Mouse (Mus musculus): ENCODE measurements around the gene Spice1. TPM values are rescaled to one million over a fixed set of nuclear protein-coding genes. Genes with fewer than 3 reads are reported as not detected.

The Spice1 gene
- 11.5 and 12.4 TPM in 2 replicates for polyA plus RNA-seq (2014; fragmentation: Nextera tagmentation; extraction: Ambion mirVana)

- H3K36me3 ChIP-seq (ENCODE audit: control insufficient read depth, insufficient read depth, low read length) = no peaks in the 10 kb centered on the region
- under 1% methylated on average over 67 of the region's 67 CpGs for WGBS
- peak within 1 kb of the TSS; percentile 86 for H3K4me3 ChIP-seq (ENCODE audit: low read depth, low read length)
- no peaks in the 10 kb centered on the region for H3K9me3 ChIP-seq (ENCODE audit: control insufficient read depth, low read length)
- 0 out of 2 replicates have a peak, but pooled peaks cover 5% of the 10 kb centered on the region for H3K4me1 ChIP-seq (ENCODE audit: control insufficient read depth, insufficient read depth, low read length)
- peak within 1 kb of the TSS; percentile 56 for H3K9ac ChIP-seq (replicated peaks; ENCODE audit: low read depth, low read length)
- H3K27ac ChIP-seq (ENCODE audit: low read depth, low read length) = peak within 1 kb of the TSS; percentile 69
- H3K4me2 ChIP-seq (ENCODE audit: low read depth, low read length) = peak within 1 kb of the TSS; percentile 76
- peak; percentile 100 for ATAC-seq (ENCODE audit: low read depth)
- no peaks in the 10 kb centered on the region for H3K27me3 ChIP-seq (ENCODE audit: control insufficient read depth, insufficient read depth, low read length)
Measured at GRCm38 (mm10) chr16:44347071-44347901, at the start of gene Spice1. TSS of gene Spice1 (plus strand) at chr16:44347121.

GRCm38 (mm10) chr16:44299438-44300093 is 47.4 kb upstream of the Spice1 start:
- WGBS = 82% methylated on average over 20 of the region's 20 CpGs
- Histone ChIP-seq H3K9me3 (ENCODE audit: control insufficient read depth, low read length) (no peaks in the 10 kb centered on the region), H3K4me1 (ENCODE audit: control insufficient read depth, insufficient read depth, low read length) (no peaks in the 10 kb centered on the region), H3K36me3 (ENCODE audit: control insufficient read depth, insufficient read depth, low read length) (no peaks in the 10 kb centered on the region), H3K9ac (replicated peaks; ENCODE audit: low read depth, low read length) (no peak overlapping the region), H3K27ac (ENCODE audit: low read depth, low read length) (no peak overlapping the region), H3K4me3 (ENCODE audit: low read depth, low read length) (no peak overlapping the region), H3K27me3 (ENCODE audit: control insufficient read depth, insufficient read depth, low read length) (no peaks in the 10 kb centered on the region), H3K4me2 (ENCODE audit: low read depth, low read length) (no peak overlapping the region)
- no peak for ATAC-seq (ENCODE audit: low read depth)

- Histone ChIP-seq H3K27me3 (ENCODE audit: control insufficient read depth, insufficient read depth, low read length) (no peaks in the 10 kb centered on the region), H3K4me1 (ENCODE audit: control insufficient read depth, insufficient read depth, low read length) (no peaks in the 10 kb centered on the region), H3K36me3 (ENCODE audit: control insufficient read depth, insufficient read depth, low read length) (no peaks in the 10 kb centered on the region), H3K4me3 (ENCODE audit: low read depth, low read length) (no peak overlapping the region), H3K4me2 (ENCODE audit: low read depth, low read length) (no peak overlapping the region), H3K27ac (ENCODE audit: low read depth, low read length) (no peak overlapping the region), H3K9me3 (ENCODE audit: control insufficient read depth, low read length) (no peaks in the 10 kb centered on the region), H3K9ac (replicated peaks; ENCODE audit: low read depth, low read length) (no peak overlapping the region)
- WGBS = 63% methylated on average over 10 of the region's 10 CpGs
- no peak for ATAC-seq (ENCODE audit: low read depth)
Measured at GRCm38 (mm10) chr16:44302126-44302892, 44.6 kb upstream of the Spice1 start.

GRCm38 (mm10) chr16:44303822-44304221 is 43.1 kb upstream of the Spice1 start:
- no peaks in the 10 kb centered on the region for H3K4me1 ChIP-seq (ENCODE audit: control insufficient read depth, insufficient read depth, low read length)
- 87% methylated on average over 2 of the region's 2 CpGs for WGBS
- H3K27me3 ChIP-seq (ENCODE audit: control insufficient read depth, insufficient read depth, low read length) = no peaks in the 10 kb centered on the region
- H3K4me3 ChIP-seq (ENCODE audit: low read depth, low read length) = no peak overlapping the region
- ATAC-seq (ENCODE audit: low read depth) = no peak
- H3K36me3 ChIP-seq (ENCODE audit: control insufficient read depth, insufficient read depth, low read length) = no peaks in the 10 kb centered on the region
- no peaks in the 10 kb centered on the region for H3K9me3 ChIP-seq (ENCODE audit: control insufficient read depth, low read length)
- H3K27ac ChIP-seq (ENCODE audit: low read depth, low read length) = no peak overlapping the region
- no peak overlapping the region for H3K4me2 ChIP-seq (ENCODE audit: low read depth, low read length)
- H3K9ac ChIP-seq (replicated peaks; ENCODE audit: low read depth, low read length) = no peak overlapping the region

GRCm38 (mm10) chr16:44305606-44306005 is 41.3 kb upstream of the Spice1 start:
- no peak overlapping the region for H3K4me2 ChIP-seq (ENCODE audit: low read depth, low read length)
- H3K4me1 ChIP-seq (ENCODE audit: control insufficient read depth, insufficient read depth, low read length) = no peaks in the 10 kb centered on the region
- no peak overlapping the region for H3K4me3 ChIP-seq (ENCODE audit: low read depth, low read length)
- ATAC-seq (ENCODE audit: low read depth) = no peak
- no peak overlapping the region for H3K27ac ChIP-seq (ENCODE audit: low read depth, low read length)
- 69% methylated on average over 3 of the region's 3 CpGs for WGBS
- H3K9ac ChIP-seq (replicated peaks; ENCODE audit: low read depth, low read length) = no peak overlapping the region
- no peaks in the 10 kb centered on the region for H3K9me3 ChIP-seq (ENCODE audit: control insufficient read depth, low read length)
- no peaks in the 10 kb centered on the region for H3K36me3 ChIP-seq (ENCODE audit: control insufficient read depth, insufficient read depth, low read length)
- H3K27me3 ChIP-seq (ENCODE audit: control insufficient read depth, insufficient read depth, low read length) = no peaks in the 10 kb centered on the region

GRCm38 (mm10) chr16:44313422-44313821 is 33.5 kb upstream of the Spice1 start:
- Histone ChIP-seq H3K9me3 (ENCODE audit: control insufficient read depth, low read length) (no peaks in the 10 kb centered on the region), H3K27ac (ENCODE audit: low read depth, low read length) (no peak overlapping the region), H3K4me3 (ENCODE audit: low read depth, low read length) (no peak overlapping the region), H3K4me1 (ENCODE audit: control insufficient read depth, insufficient read depth, low read length) (no peaks in the 10 kb centered on the region), H3K27me3 (ENCODE audit: control insufficient read depth, insufficient read depth, low read length) (no peaks in the 10 kb centered on the region), H3K36me3 (ENCODE audit: control insufficient read depth, insufficient read depth, low read length) (no peaks in the 10 kb centered on the region), H3K4me2 (ENCODE audit: low read depth, low read length) (no peak overlapping the region), H3K9ac (replicated peaks; ENCODE audit: low read depth, low read length) (no peak overlapping the region)
- ATAC-seq (ENCODE audit: low read depth) = no peak
- 78% methylated on average over 4 of the region's 4 CpGs for WGBS

- Histone ChIP-seq H3K36me3 (ENCODE audit: control insufficient read depth, insufficient read depth, low read length) (no peaks in the 10 kb centered on the region), H3K4me2 (ENCODE audit: low read depth, low read length) (no peak overlapping the region), H3K27ac (ENCODE audit: low read depth, low read length) (no peak overlapping the region), H3K9ac (replicated peaks; ENCODE audit: low read depth, low read length) (no peak overlapping the region), H3K9me3 (ENCODE audit: control insufficient read depth, low read length) (no peaks in the 10 kb centered on the region), H3K4me1 (ENCODE audit: control insufficient read depth, insufficient read depth, low read length) (no peaks in the 10 kb centered on the region), H3K27me3 (ENCODE audit: control insufficient read depth, insufficient read depth, low read length) (no peaks in the 10 kb centered on the region), H3K4me3 (ENCODE audit: low read depth, low read length) (no peak overlapping the region)
- WGBS = 76% methylated on average over 4 of the region's 4 CpGs
- no peak for ATAC-seq (ENCODE audit: low read depth)
Measured at GRCm38 (mm10) chr16:44316350-44316749, 30.6 kb upstream of the Spice1 start.

GRCm38 (mm10) chr16:44320232-44320631 is 26.7 kb upstream of the Spice1 start:
- H3K4me2 ChIP-seq (ENCODE audit: low read depth, low read length) = no peak overlapping the region
- no peaks in the 10 kb centered on the region for H3K36me3 ChIP-seq (ENCODE audit: control insufficient read depth, insufficient read depth, low read length)
- H3K4me3 ChIP-seq (ENCODE audit: low read depth, low read length) = no peak overlapping the region
- H3K9me3 ChIP-seq (ENCODE audit: control insufficient read depth, low read length) = no peaks in the 10 kb centered on the region
- H3K9ac ChIP-seq (replicated peaks; ENCODE audit: low read depth, low read length) = no peak overlapping the region
- H3K4me1 ChIP-seq (ENCODE audit: control insufficient read depth, insufficient read depth, low read length) = no peaks in the 10 kb centered on the region
- H3K27me3 ChIP-seq (ENCODE audit: control insufficient read depth, insufficient read depth, low read length) = no peaks in the 10 kb centered on the region
- 72% methylated on average over 3 of the region's 3 CpGs for WGBS
- H3K27ac ChIP-seq (ENCODE audit: low read depth, low read length) = no peak overlapping the region
- ATAC-seq (ENCODE audit: low read depth) = no peak

All from neural tube, embryonic 14.5 days (tissue).